Mouse (Mus musculus) mature B cell (primary cell): ENCODE measurements at regions not wholly inside any gene's neighbourhood (a gene's known extent, or its start where the extent isn't known, plus 50 kb on each side); places are given as distances from the start of the nearest gene placed in this dataset.

Source experiments
- in situ Hi-C: fragments of 300-500 bp; cut with MboI; formaldehyde crosslinking; loops from 2 replicates; pipeline ENCODE4 v1.14.3; 2019

DNA sequence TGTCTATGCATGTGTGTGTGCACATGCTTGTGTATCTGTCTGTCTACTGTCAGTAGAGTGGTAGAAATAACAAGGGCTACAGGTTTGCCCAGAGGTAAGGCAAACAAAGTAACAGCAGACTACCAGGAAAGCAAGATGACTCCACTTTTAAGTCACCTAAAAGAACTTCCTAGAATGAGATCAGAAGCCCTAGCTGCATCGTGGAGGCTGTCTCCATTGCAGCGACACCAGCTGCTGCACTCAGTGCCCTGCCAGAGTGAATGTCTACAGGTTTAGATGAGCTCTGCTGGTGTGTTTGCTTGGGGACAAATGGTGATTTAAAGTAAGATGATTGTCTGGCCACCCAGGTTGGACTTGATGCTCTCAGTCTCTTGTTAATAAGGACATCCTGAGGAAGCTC, 50.6 kb upstream of the Dusp10 start:
- in situ Hi-C loops: no loop called here

- in situ Hi-C loops: no loop called here
Observed at GRCm38 (mm10) chr1:183963286-183963685, 49.8 kb upstream of the Dusp10 start.
